Mouse (Mus musculus) C2C12 (cell line): ENCODE data around the gene Soga1. TPM values are rescaled to one million over a fixed set of nuclear protein-coding genes. Genes with fewer than 3 reads are reported as not detected.

Experiments used
- H3K27me3 ChIP-seq: one replicate; pipeline ENCODE4 v1.6.1; 2011; ENCODE audit not compliant: control insufficient read depth, insufficient read depth, insufficient read length
- H3K36me3 ChIP-seq: one replicate; pipeline ENCODE4 v1.6.1; 2011; ENCODE audit not compliant: control insufficient read depth, insufficient read depth
- H3K4me3 ChIP-seq: one replicate; pipeline ENCODE4 v1.5.1; 2011; ENCODE audit warnings: mild to moderate bottlenecking, control low read depth; ENCODE audit not compliant: poor library complexity, insufficient read depth, severe bottlenecking
- H3K79me2 ChIP-seq: one replicate; pipeline ENCODE4 v1.6.1; 2011; ENCODE audit not compliant: control insufficient read depth, insufficient read depth
- H3K79me3 ChIP-seq: one replicate; pipeline ENCODE4 v1.6.1; 2011; ENCODE audit warnings: low read depth, control low read depth
- H3ac ChIP-seq: one replicate; pipeline ENCODE3; 2011; ENCODE audit warnings: low read depth; ENCODE audit not compliant: control insufficient read depth, insufficient read length
- CEBPB ChIP-seq: IDR thresholded peaks from one replicate; pipeline ENCODE4 v1.6.1; 2011; ENCODE audit warnings: low read depth, mild to moderate bottlenecking, control low read depth, moderate library complexity
- CTCF ChIP-seq: IDR thresholded peaks from one replicate; pipeline ENCODE4 v1.5.1; 2011; ENCODE audit not compliant: control insufficient read depth, insufficient read depth, insufficient read length
- FOSL1 ChIP-seq: IDR thresholded peaks from one replicate; pipeline ENCODE4 v1.8.0; 2011; ENCODE audit warnings: mild to moderate bottlenecking, low read length; ENCODE audit not compliant: poor library complexity, insufficient read depth, severe bottlenecking
- MAX ChIP-seq: IDR thresholded peaks from one replicate; pipeline ENCODE4 v1.6.1; 2011; ENCODE audit warnings: mild to moderate bottlenecking, control low read depth
- MYOD1 ChIP-seq: IDR thresholded peaks from one replicate; pipeline ENCODE4 v1.6.1; 2011; ENCODE audit warnings: low read depth; ENCODE audit not compliant: control insufficient read depth, insufficient read length
- MYOG ChIP-seq: IDR thresholded peaks from one replicate; pipeline ENCODE4 v1.6.1; 2011; ENCODE audit not compliant: control insufficient read depth, insufficient read length; ENCODE audit errors: extremely low read depth
- USF1 ChIP-seq: IDR thresholded peaks from one replicate; pipeline ENCODE4 v1.6.1; 2011; ENCODE audit warnings: low read depth, mild to moderate bottlenecking, control low read depth, moderate library complexity
- long read RNA-seq, 2 experiments: library from polyadenylated mRNA; unstranded; transcript quantifications; one replicate each; pipeline ENCODE4 v2.0.0; 2019 to 2020
- polyA plus RNA-seq: library from polyadenylated mRNA; unstranded; fragments of >200 nt; fragmentation: generic; extraction: Trizol; gene quantifications from one replicate; pipeline ENCODE4 v1.2.1, GENCODE M21; 2012; ENCODE audit warnings: missing spikeins

The Soga1 gene
- polyA plus RNA-seq, result 13.9 TPM
- long read RNA-seq, experiment 1, partial matches to known transcripts, result 1 of 1 reads
- long read RNA-seq, experiment 1, other reads (novel, unspliced or antisense), result 0 of 1 reads
- long read RNA-seq, experiment 2, partial matches to known transcripts, result 7 of 11 reads
- long read RNA-seq, experiment 2, other reads (novel, unspliced or antisense), result 4 of 11 reads

DNA sequence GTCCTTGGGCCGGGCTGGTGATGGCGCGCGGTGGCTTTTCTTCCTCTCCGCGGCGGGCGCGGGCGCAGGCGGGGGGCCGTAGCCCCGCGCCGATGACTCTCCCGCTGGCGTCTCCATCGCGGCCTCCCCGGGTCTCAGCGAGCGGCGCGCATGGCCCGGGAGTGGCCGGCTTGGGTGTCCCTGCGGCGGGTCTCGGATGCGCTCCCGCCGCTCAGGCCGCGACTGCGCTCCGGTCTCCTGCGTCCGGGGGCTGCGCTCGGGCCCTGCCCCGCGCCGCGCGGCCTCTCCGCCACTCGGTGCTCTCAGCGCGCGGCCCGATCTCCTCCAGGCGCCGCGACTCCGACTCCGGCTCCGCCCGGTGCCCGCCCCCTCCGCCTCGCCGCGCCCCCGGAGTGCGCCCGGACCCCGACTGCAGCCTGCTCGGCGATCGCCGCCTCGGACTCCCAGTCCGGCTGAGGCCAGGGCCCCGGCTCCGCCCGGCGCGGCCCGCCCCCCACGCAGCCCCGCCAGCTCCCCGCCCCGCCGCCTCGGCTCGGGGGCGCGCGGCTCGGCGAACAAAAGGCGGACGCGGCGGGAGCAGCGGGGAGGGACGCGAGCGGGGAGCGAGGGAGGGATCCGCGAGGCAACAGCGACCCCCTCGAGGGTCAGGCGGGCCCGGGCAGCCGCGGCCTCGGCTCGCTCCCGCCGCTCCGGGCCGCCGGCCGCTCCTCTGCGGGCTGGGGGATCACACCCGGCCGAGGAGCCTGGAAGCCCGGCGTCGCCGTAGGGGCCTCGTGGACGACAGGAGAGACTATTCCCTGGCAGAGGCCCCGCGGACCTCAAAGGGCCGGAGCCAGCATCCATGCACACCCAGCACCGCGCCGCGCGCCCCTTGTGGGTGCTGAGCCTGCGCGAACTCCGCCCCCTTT, at the start of gene Soga1:
Soga1 (minus strand) TSS at position 462 of the 908 bp plus-strand sequence.
- Histone ChIP-seq H3ac (peak within 1 kb of the TSS; percentile 95), H3K27me3 (no peaks in the 10 kb centered on the region), H3K79me3 (peaks cover 35% of the 10 kb centered on the region), H3K36me3 (peaks cover 10% of the 10 kb centered on the region), H3K4me3 (peak within 1 kb of the TSS; percentile 68), H3K79me2 (peaks cover 47% of the 10 kb centered on the region)
- TF ChIP-seq MYOD1, result no peak
- TF ChIP-seq CTCF, result peak; percentile 98
- TF ChIP-seq USF1, result no peak
- no peak for TF ChIP-seq MYOG
- no peak for TF ChIP-seq CEBPB
- no peak for TF ChIP-seq MAX
- no peak for TF ChIP-seq FOSL1

DNA sequence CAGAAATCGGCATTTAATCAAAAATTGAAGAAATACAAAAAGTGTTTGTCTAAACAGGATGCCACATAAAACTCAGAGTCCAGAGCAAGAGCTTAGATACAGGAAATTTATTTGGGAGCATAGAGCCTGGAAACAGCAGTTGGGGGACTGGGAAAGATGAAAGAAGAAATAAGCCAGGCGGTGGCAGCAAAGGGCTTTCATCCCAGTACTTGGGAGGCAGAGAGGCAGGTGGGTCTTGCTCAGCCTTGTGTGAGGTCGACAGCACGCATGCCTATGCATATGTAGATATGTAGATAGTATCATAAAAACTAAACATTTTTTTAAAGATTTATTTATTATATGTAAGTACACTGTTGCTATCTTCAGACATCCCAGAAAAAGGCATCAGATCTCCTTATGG, 49.0 kb upstream of the Soga1 start:
- H3K79me2 ChIP-seq, result peaks cover 33% of the 10 kb centered on the region
- H3ac ChIP-seq, result no peak overlapping the region
- H3K4me3 ChIP-seq, result no peak overlapping the region
- H3K79me3 ChIP-seq, result peaks cover 15% of the 10 kb centered on the region
- H3K27me3 ChIP-seq, result no peaks in the 10 kb centered on the region
- no peak for TF ChIP-seq MYOD1
- no peak for TF ChIP-seq MAX
- no peak for TF ChIP-seq FOSL1
- no peak for TF ChIP-seq CEBPB
- peak; percentile 13 for TF ChIP-seq CTCF
- TF ChIP-seq USF1, result no peak
- no peak for TF ChIP-seq MYOG
- peaks cover 34% of the 10 kb centered on the region for H3K36me3 ChIP-seq

- Histone ChIP-seq H3K4me3 (no peak overlapping the region), H3K36me3 (peaks cover 39% of the 10 kb centered on the region), H3ac (no peak overlapping the region), H3K79me3 (peaks cover 11% of the 10 kb centered on the region), H3K79me2 (peaks cover 26% of the 10 kb centered on the region), H3K27me3 (no peaks in the 10 kb centered on the region)
- TF ChIP-seq CEBPB (no peak), FOSL1 (no peak), MYOD1 (no peak), CTCF (no peak), USF1 (no peak), MAX (no peak), MYOG (no peak)
Measured at GRCm38 (mm10) chr2:157127370-157127769, 48.3 kb upstream of the Soga1 start.

- Histone ChIP-seq H3K79me3 (no peaks in the 10 kb centered on the region), H3ac (no peak overlapping the region), H3K4me3 (no peak overlapping the region), H3K27me3 (no peaks in the 10 kb centered on the region), H3K79me2 (peaks cover 4% of the 10 kb centered on the region), H3K36me3 (peaks cover 56% of the 10 kb centered on the region)
- TF ChIP-seq FOSL1 (no peak), MYOG (no peak), CEBPB (no peak)
Measured at GRCm38 (mm10) chr2:157125246-157125645, 46.2 kb upstream of the Soga1 start.

GRCm38 (mm10) chr2:157121766-157122165, 42.7 kb upstream of the Soga1 start:
- Histone ChIP-seq H3K4me3 (no peak overlapping the region), H3K36me3 (peaks cover 55% of the 10 kb centered on the region), H3K79me2 (no peaks in the 10 kb centered on the region), H3K27me3 (no peaks in the 10 kb centered on the region), H3K79me3 (no peaks in the 10 kb centered on the region), H3ac (no peak overlapping the region)
- TF ChIP-seq CEBPB (no peak), MYOG (no peak), USF1 (no peak), FOSL1 (no peak), CTCF (no peak), MYOD1 (no peak), MAX (no peak)
